Mouse (Mus musculus): ENCODE measurements around the gene Sag. TPM values are rescaled to one million over a fixed set of nuclear protein-coding genes. Genes with fewer than 3 reads are reported as not detected.

The Sag gene
- polyA plus RNA-seq, 1 experiment = 2.0 TPM

GRCm38 (mm10) chr1:87856823-87857222, 53.3 kb downstream of the Sag start:
- Histone ChIP-seq H3K27me3 (ENCODE audit: control insufficient read depth, insufficient read depth, low read length) (no peaks in the 10 kb centered on the region), H3K4me3 (ENCODE audit: control insufficient read depth, insufficient read depth, low read length) (no peak overlapping the region), H3K36me3 (ENCODE audit: control insufficient read depth, insufficient read depth, low read length) (no peaks in the 10 kb centered on the region), H3K4me1 (replicated peaks; ENCODE audit: control insufficient read depth, insufficient read depth, low read length) (peaks cover 27% of the 10 kb centered on the region), H3K27ac (ENCODE audit: control insufficient read depth, insufficient read depth, low read length) (peak overlapping the region; percentile 73)
- TF ChIP-seq POLR2A (IDR thresholded peaks at IDR 0.05; ENCODE audit: control insufficient read depth, extremely low read depth, insufficient read depth, low read length, poor library complexity) (no peak), CTCF (IDR thresholded peaks at IDR 0.05; ENCODE audit: borderline replicate concordance, control insufficient read depth, extremely low read depth, insufficient read depth, low read length, poor library complexity) (no peak)
- WGBS = 36% methylated on average over 3 of the region's 3 CpGs
- DNase-seq = no peak

DNA sequence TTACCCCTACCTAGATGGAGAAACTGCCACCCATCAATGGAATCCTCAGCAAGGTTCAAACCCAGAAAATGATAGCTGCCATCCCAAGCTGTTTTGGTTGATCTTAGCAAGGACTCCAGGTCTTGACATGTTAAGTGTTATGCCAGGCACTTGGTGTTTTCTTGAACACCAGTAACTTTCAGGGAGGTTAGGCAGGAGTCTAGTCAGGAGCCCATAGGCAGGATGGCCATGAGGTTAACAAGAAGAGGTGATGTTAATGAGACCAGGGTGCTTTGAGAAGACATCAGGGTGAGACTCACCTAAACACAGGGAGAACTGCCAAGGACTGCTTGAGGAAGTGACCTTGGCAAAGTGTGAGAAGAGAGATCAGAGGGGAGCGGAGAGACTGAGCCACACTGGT, 54.6 kb downstream of the Sag start:
- Histone ChIP-seq H3K4me3 (ENCODE audit: control insufficient read depth, insufficient read depth, low read length) (no peak overlapping the region), H3K4me1 (replicated peaks; ENCODE audit: control insufficient read depth, insufficient read depth, low read length) (peaks cover 26% of the 10 kb centered on the region), H3K36me3 (ENCODE audit: control insufficient read depth, insufficient read depth, low read length) (no peaks in the 10 kb centered on the region), H3K27me3 (ENCODE audit: control insufficient read depth, insufficient read depth, low read length) (no peaks in the 10 kb centered on the region), H3K27ac (ENCODE audit: control insufficient read depth, insufficient read depth, low read length) (no peak overlapping the region)
- no peak for TF ChIP-seq POLR2A (IDR thresholded peaks at IDR 0.05; ENCODE audit: control insufficient read depth, extremely low read depth, insufficient read depth, low read length, poor library complexity)
- TF ChIP-seq CTCF (IDR thresholded peaks at IDR 0.05; ENCODE audit: borderline replicate concordance, control insufficient read depth, extremely low read depth, insufficient read depth, low read length, poor library complexity) = no peak
- no peak for DNase-seq
- whole genome bisulfite sequencing = 85% methylated on average over 1 of the region's 1 CpGs

- no peak for DNase-seq
- no peak overlapping the region for H3K4me3 ChIP-seq (ENCODE audit: control insufficient read depth, insufficient read depth, low read length)
- 67% methylated on average over 2 of the region's 2 CpGs for WGBS
- H3K27ac ChIP-seq (ENCODE audit: control insufficient read depth, insufficient read depth, low read length) = peak overlapping the region; percentile 14; the same call in 1 of the 2 replicates
- TF ChIP-seq POLR2A (IDR thresholded peaks at IDR 0.05; ENCODE audit: control insufficient read depth, extremely low read depth, insufficient read depth, low read length, poor library complexity) (no peak), CTCF (IDR thresholded peaks at IDR 0.05; ENCODE audit: borderline replicate concordance, control insufficient read depth, extremely low read depth, insufficient read depth, low read length, poor library complexity) (no peak)
- no peaks in the 10 kb centered on the region for H3K36me3 ChIP-seq (ENCODE audit: control insufficient read depth, insufficient read depth, low read length)
- H3K4me1 ChIP-seq (replicated peaks; ENCODE audit: control insufficient read depth, insufficient read depth, low read length) = peaks cover 26% of the 10 kb centered on the region
- H3K27me3 ChIP-seq (ENCODE audit: control insufficient read depth, insufficient read depth, low read length) = no peaks in the 10 kb centered on the region
These were observed 55.0 kb downstream of the Sag start for GRCm38 (mm10) chr1:87858529-87858928.

DNA sequence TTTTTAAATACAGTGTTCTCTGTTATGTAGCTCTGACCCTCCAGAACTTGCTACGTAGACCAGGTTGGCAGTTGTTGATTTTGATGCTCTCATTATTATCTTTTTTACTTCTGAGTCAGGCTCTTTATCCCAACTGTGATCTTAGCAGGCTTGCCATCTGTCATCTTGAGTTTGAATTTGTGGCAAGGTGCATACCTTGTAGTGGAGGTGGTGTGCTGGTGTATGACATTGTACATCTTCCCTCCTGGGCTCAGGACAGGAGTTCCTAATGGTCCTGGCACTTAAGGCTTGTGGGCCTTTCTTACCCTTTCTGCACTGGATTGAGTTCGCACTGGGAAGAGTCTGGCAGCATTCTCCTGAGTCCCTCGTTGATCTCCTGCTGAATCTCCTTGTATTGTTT, 60.1 kb downstream of the Sag start:
- no peak for DNase-seq
- WGBS = 71% methylated on average over 3 of the region's 3 CpGs

GRCm38 (mm10) chr1:87864889-87865288, 61.4 kb downstream of the Sag start:
- no peaks in the 10 kb centered on the region for H3K27me3 ChIP-seq (ENCODE audit: control insufficient read depth, insufficient read depth, low read length)
- no peaks in the 10 kb centered on the region for H3K36me3 ChIP-seq (ENCODE audit: control insufficient read depth, insufficient read depth, low read length)
- TF ChIP-seq CTCF (IDR thresholded peaks at IDR 0.05; ENCODE audit: borderline replicate concordance, control insufficient read depth, extremely low read depth, insufficient read depth, low read length, poor library complexity) (no peak), POLR2A (IDR thresholded peaks at IDR 0.05; ENCODE audit: control insufficient read depth, extremely low read depth, insufficient read depth, low read length, poor library complexity) (no peak)
- H3K4me1 ChIP-seq (replicated peaks; ENCODE audit: control insufficient read depth, insufficient read depth, low read length) = peaks cover 16% of the 10 kb centered on the region
- DNase-seq = no peak
- no peak overlapping the region for H3K4me3 ChIP-seq (ENCODE audit: control insufficient read depth, insufficient read depth, low read length)
- H3K27ac ChIP-seq (ENCODE audit: control insufficient read depth, insufficient read depth, low read length) = no peak overlapping the region

More for the DNA sequence above, 60.1 kb downstream of the Sag start:
- no peak overlapping the region for H3K4me3 ChIP-seq (ENCODE audit: control insufficient read depth, insufficient read depth, low read length)
- no peak overlapping the region for H3K27ac ChIP-seq (ENCODE audit: control insufficient read depth, insufficient read depth, low read length)
- no peaks in the 10 kb centered on the region for H3K27me3 ChIP-seq (ENCODE audit: control insufficient read depth, insufficient read depth, low read length)
- TF ChIP-seq CTCF (IDR thresholded peaks at IDR 0.05; ENCODE audit: borderline replicate concordance, control insufficient read depth, extremely low read depth, insufficient read depth, low read length, poor library complexity) (no peak), POLR2A (IDR thresholded peaks at IDR 0.05; ENCODE audit: control insufficient read depth, extremely low read depth, insufficient read depth, low read length, poor library complexity) (no peak)
- H3K4me1 ChIP-seq (replicated peaks; ENCODE audit: control insufficient read depth, insufficient read depth, low read length) = peaks cover 20% of the 10 kb centered on the region
- no peaks in the 10 kb centered on the region for H3K36me3 ChIP-seq (ENCODE audit: control insufficient read depth, insufficient read depth, low read length)

- Histone ChIP-seq H3K27ac (ENCODE audit: control insufficient read depth, insufficient read depth, low read length) (no peak overlapping the region), H3K4me1 (replicated peaks; ENCODE audit: control insufficient read depth, insufficient read depth, low read length) (peaks cover 17% of the 10 kb centered on the region), H3K4me3 (ENCODE audit: control insufficient read depth, insufficient read depth, low read length) (no peak overlapping the region), H3K27me3 (ENCODE audit: control insufficient read depth, insufficient read depth, low read length) (no peaks in the 10 kb centered on the region), H3K36me3 (ENCODE audit: control insufficient read depth, insufficient read depth, low read length) (no peaks in the 10 kb centered on the region)
- TF ChIP-seq CTCF (IDR thresholded peaks at IDR 0.05; ENCODE audit: borderline replicate concordance, control insufficient read depth, extremely low read depth, insufficient read depth, low read length, poor library complexity) = no peak
- TF ChIP-seq POLR2A (IDR thresholded peaks at IDR 0.05; ENCODE audit: control insufficient read depth, extremely low read depth, insufficient read depth, low read length, poor library complexity) = no peak
- DNase-seq = peak; percentile 49
- WGBS = 5% methylated on average over 1 of the region's 1 CpGs
These were observed 63.2 kb downstream of the Sag start for GRCm38 (mm10) chr1:87866672-87867071.

DNA sequence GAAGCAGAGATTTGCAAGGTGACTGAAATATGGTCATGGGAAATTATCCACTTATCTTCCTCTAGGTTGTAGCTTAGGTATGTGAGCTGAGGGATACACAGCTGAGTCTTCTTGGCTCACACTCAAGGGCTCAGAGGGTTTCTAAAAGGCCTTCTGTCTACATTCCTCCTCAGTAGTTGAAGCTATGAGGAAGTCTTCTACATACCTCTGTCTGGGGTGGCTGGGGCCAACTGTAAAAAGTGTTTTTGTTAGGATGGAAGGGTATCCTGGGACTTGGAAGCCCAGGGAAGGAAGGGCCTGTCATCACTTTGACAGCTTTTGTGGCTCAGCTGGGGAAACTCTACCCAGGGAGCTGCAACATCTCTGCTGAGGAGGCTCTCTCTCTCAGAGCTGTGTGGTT, 68.1 kb downstream of the Sag start:
- H3K27ac ChIP-seq (ENCODE audit: control insufficient read depth, insufficient read depth, low read length) = no peak overlapping the region
- TF ChIP-seq POLR2A (IDR thresholded peaks at IDR 0.05; ENCODE audit: control insufficient read depth, extremely low read depth, insufficient read depth, low read length, poor library complexity) = no peak
- TF ChIP-seq CTCF (IDR thresholded peaks at IDR 0.05; ENCODE audit: borderline replicate concordance, control insufficient read depth, extremely low read depth, insufficient read depth, low read length, poor library complexity) = no peak
- no peak for DNase-seq

More for the DNA sequence above, 68.1 kb downstream of the Sag start:
- Histone ChIP-seq H3K4me3 (ENCODE audit: control insufficient read depth, insufficient read depth, low read length) (no peak overlapping the region), H3K27me3 (ENCODE audit: control insufficient read depth, insufficient read depth, low read length) (no peaks in the 10 kb centered on the region), H3K36me3 (ENCODE audit: control insufficient read depth, insufficient read depth, low read length) (no peaks in the 10 kb centered on the region), H3K4me1 (replicated peaks; ENCODE audit: control insufficient read depth, insufficient read depth, low read length) (peaks cover 22% of the 10 kb centered on the region)
